Mouse (Mus musculus): Measurements from ENCODE around the gene Rhoh.

Gene Rhoh

GRCm38 (mm10) chr5:65897731-65898130 is 36.7 kb downstream of the Rhoh start:
- DNase-seq = no peak

GRCm38 (mm10) chr5:65898683-65899082 is 37.7 kb downstream of the Rhoh start:
- no peak for DNase-seq

- no peak for DNase-seq
Observed at GRCm38 (mm10) chr5:65900113-65900512, 39.1 kb downstream of the Rhoh start.

GRCm38 (mm10) chr5:65900862-65901265 is 39.9 kb downstream of the Rhoh start:
- DNase-seq = no peak

- DNase-seq = no peak
Observed at GRCm38 (mm10) chr5:65901868-65902418, 40.9 kb downstream of the Rhoh start.

DNA sequence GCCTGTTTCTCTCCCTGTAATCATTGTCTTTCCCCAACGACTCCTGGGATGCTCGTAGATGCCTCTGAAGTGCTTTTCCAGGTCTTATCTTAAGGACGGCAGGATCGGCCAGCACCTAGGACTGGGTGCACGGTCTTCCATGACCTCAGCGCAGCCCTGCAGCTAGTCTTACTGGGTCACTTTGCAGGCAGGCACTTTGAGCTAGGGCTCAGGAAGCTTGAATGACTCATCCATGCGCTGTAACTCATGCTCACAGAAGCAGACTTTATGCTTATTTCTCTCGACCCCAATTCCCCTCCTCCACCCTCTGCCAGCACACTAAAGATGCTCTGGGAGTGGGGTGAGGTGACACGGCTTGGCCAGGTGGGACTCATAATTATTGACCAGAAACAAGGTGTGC is 41.8 kb downstream of the Rhoh start:
- DNase-seq = no peak

- no peak for DNase-seq
Observed at GRCm38 (mm10) chr5:65904476-65904875, 43.5 kb downstream of the Rhoh start.

DNA sequence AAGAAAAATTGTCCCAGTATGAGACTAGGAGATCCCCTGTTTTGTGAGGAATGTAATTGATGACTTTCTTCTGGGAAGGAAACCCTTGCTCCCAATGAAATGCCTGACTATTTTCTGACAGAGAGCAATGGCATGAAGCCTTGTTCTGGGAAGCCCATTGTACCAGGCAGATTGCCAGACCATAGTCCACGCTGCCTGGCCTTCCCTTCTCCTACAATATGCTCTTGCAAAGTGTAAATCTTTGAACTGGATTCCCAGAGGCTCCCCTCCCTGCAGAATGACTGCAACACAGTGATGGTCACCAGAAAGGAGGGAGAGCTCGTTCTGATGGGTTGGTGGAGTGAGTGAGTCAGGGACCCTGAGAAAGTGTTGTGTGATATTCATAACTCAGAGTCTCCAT is 47.7 kb downstream of the Rhoh start:
- DNase-seq = no peak

GRCm38 (mm10) chr5:65909321-65909720 is 48.3 kb downstream of the Rhoh start:
- DNase-seq = no peak

- no peak for DNase-seq
Observed at GRCm38 (mm10) chr5:65910398-65910797, 49.4 kb downstream of the Rhoh start.

DNA sequence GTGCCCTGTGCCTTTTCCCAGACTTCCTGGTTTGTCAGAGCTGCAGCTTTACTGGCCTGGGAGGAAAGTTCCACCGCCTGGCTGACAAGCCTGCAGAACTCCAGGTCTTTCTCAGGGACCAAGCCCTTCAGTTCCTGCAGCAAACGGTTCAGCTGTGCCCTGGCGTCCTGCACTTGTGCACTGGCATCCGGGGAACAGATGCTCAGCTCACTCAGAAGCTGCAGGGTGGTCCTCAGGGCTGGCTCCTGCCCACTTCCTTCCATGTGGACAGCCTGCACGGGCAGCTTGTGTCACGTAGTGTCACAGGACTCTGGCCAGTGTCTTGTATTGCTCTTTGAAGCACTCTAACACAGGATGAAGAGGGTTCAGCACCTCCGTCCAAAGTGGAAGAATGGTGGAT is 50.7 kb downstream of the Rhoh start:
- DNase-seq = no peak

GRCm38 (mm10) chr5:65912201-65912600 is 51.2 kb downstream of the Rhoh start:
- DNase-seq = no peak

DNA sequence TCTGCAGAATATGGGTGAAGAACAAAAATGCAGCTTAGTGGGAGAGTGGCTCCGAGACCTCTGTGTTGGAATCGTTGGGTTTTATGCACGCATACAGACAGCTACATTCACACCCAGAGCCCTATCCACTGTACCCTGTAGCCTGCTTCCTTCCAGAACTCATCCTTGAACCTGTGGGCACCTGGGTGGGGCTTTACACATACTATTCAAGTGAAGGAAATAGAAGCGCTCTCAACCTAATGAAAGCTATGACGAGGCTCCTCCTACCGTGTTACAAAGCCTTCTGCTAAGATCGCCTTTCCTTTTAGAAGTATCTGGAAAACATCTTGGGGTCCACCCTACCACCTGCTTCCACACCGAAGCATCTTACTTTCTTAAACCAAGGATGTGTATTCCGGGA is 52.1 kb downstream of the Rhoh start:
- DNase-seq = no peak

DNA sequence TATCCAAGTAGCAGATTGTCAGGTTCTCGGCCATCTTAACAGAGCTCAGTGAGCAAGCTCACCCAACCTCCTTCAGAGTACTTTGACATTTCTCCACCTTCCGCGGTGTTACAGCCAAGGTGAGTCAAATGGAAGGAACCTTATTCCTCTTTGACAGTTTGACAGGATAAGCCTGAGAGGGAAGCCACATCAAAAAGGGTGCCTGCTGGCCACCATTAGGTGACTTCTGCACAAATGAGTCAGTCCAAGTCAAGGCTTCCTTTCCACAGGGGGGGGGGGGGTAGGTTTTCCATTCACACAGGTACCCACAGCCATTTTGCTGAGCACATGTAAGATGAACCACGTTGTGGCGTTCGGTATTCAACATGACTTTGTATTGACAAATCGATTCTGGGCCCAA is 53.3 kb downstream of the Rhoh start:
- no peak for DNase-seq

DNA sequence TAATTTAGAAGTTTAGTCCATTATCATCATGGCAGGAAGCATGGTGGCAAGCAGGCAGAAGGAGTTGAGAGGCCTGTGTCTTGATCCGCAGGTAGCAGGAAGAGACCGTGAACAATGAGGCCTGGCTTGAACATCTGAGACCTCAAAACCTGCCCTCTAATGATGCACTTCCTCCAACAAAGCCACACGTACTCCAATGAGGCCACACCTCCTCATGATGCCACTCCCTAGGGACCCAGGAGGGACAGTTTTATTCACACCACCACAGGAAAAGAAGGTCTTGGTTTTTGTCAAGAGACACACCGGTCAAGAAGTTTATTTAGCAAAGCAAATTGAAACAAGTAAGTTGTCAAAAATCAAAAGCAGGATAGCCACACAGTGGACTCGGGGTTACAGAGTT is 55.9 kb downstream of the Rhoh start:
- DNase-seq = no peak

DNA sequence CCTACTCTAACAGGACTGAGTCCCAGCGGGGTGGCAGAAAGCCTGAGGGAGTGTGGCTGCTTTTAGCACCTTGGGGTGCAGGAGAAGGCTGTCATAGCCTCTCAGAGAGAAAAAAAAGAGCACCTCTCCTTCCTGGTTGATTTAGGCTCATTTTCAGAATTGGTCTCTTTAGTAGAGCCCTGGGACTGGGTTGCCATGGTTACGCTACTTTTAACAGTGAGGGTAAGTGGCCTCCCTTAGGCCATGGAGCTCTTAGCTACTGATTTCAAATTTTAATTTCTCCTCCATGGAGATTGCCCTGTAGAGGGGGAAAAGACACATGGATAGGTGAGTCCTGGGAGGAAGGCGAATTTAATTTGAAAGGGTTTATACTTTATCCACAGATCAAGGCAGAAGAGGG is 57.6 kb downstream of the Rhoh start:
- no peak for DNase-seq

DNA sequence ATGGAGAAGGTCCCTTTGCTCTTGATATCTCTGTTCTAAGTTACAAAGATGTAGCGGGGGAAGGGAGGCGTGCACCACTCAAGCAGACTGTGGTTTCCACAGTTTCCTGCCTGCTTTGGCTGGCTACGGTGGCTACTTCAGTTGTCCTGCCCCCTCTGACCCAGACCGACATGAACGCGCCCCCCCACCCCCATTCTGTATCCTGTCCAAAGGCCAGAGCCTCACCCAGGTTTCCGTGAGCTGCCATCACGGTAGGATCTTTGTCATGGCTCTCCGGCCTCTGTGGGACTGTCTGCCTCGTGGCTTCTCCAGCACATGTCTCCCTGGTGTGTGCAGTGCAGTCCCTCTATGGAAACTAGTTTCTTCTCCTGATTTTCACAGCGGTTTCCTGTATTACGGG is 58.3 kb downstream of the Rhoh start:
- no peak for DNase-seq

GRCm38 (mm10) chr5:65919904-65920303 is 58.9 kb downstream of the Rhoh start:
- no peak for DNase-seq

DNA sequence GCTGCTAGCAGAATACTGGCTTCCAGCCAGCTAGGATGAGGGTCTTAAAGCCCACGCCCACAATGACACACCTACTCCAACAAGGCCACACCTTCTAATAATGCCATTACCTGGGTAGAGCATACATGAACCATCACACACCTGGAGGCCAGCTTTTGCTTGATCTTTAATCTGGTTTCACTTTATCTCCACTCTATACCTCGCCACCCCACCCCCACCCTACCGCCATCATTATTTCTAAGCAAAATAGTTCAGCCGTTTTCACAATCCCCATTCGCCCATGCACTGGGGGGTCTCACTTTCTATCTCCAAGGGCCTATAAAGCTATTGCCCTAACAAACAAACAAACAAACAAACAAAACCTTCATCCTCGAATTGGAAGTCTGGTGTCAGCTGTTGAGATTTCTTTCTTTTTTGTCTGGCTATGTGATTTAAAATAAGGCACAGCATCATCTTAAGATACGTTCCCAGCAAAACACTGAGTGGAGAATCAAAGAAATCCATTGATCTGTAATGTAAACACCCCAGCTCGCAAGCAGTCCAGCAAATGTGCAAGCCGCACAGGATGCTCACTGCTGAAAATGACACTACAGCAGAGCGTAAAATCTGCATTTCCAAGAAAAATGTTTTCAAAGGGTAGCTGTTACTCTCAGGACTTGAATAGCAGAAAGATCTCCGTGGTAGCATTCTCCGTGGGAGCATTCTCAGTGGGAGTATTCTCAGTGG is 59.9 kb downstream of the Rhoh start:
- no peak for DNase-seq

DNA sequence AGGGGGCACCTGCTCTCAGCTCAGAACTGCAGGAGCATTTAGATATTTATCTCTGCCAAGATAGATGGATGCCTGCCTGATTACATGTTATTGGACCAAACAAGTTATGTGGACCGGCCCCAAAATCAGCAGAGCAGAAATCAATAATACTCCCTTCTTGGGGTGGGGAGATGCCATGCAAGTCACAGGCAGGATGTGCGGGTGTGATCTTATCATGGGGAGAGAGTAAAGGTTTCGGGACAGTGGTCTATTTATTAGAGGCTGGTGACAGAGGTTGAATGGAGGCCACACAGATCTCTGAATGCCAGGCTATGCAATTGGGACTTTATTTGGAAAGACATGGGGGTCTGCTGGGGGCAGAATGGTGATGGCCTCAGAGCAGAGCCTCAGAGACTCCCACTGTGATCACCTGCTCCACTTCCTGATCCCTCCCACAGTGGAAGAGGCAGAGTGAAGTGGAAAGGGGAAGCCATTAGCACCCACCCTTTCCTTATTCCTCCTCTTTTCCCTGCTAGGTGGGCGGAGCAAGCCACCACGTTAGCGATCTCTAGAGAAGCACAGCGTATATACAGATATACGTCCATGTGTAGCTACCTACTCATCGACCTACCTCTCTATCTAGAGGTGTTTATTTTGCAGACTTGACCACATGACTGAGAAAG is 60.6 kb downstream of the Rhoh start:
- DNase-seq = no peak

DNA sequence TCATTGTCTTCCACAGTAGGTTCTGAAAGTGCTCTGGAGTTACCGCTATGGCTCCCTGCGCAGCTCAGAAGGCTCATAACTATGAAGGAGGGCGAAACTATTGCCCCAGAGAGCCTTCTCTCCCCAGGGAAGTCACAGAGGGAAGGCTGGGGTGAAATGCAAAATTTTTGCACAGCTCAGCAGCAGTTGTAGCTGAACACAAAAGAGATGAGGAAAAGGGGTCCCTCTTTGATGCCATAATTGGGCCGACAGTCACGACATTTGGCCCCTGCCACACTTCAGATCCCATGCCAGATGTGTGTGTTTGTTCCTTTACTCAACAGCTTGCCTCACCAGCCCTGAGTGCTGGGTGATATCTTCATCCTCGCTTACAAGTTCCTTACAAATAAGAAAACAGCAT is 65.7 kb downstream of the Rhoh start:
- DNase-seq = no peak

GRCm38 (mm10) chr5:65929162-65929561 is 68.1 kb downstream of the Rhoh start:
- DNase-seq = no peak

- DNase-seq = no peak
Observed at GRCm38 (mm10) chr5:65930171-65930570, 69.2 kb downstream of the Rhoh start.

- DNase-seq = no peak
Observed at GRCm38 (mm10) chr5:65933258-65933657, 72.2 kb downstream of the Rhoh start.

DNA sequence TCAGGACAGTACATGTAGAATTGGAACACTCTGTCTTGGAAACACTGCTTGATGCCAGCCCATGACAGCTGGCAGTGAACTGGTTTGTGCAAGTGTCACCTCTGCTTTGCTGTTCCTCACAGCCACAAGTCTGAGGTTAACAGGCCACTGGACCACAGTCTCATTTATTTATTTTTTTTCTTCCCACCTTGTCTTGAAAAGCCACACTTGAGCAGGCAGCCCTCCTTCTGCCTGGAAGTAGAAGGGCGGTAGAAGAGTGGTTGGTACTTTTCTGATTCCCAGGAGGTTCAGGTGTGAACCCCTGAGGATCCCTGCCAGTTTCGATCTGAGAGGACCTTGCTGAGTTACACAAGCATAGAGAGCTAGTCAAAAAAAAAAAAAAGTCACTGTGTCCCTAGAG is 72.8 kb downstream of the Rhoh start:
- DNase-seq = no peak
